Mouse (Mus musculus) CH12.LX (cell line): ENCODE data around the gene Sac3d1. TPM values are rescaled to one million over a fixed set of nuclear protein-coding genes. Genes with fewer than 3 reads are reported as not detected.

Experiments
- DNase-seq: peaks from one replicate; pipeline ENCODE4 v3.0.0-alpha.2; 2013; ENCODE audit errors: extremely low read depth
- H3K27ac ChIP-seq: 2 replicates; pipeline ENCODE4 v1.5.1; 2012; ENCODE audit warnings: low read depth, mild to moderate bottlenecking, control low read depth, moderate library complexity; ENCODE audit not compliant: insufficient read depth
- H3K27me3 ChIP-seq: replicated peaks from 2 replicates; pipeline ENCODE3; 2012; ENCODE audit warnings: inconsistent platforms
- H3K36me3 ChIP-seq, 2 experiments: replicated peaks in 1 of 2; 2 replicates each; pipeline versions ENCODE3 to v1.6.1; 2012; ENCODE audit warnings: inconsistent platforms in 1 of 2, low read length in 1 of 2, mild to moderate bottlenecking in 1 of 2, mixed read lengths in 1 of 2, moderate library complexity in 1 of 2; ENCODE audit not compliant: control insufficient read depth in 1 of 2, insufficient read depth in 1 of 2
- H3K4me1 ChIP-seq, 2 experiments: 2 replicates each; pipeline ENCODE4 v1.6.1; 2012; ENCODE audit warnings: inconsistent platforms in 1 of 2, moderate library complexity in 1 of 2; ENCODE audit not compliant: insufficient read depth in 2 of 2, control insufficient read depth in 1 of 2
- H3K4me2 ChIP-seq: 2 replicates; pipeline ENCODE4 v1.6.1; 2012; ENCODE audit warnings: low read depth, mild to moderate bottlenecking, control low read depth; ENCODE audit not compliant: poor library complexity, insufficient read depth, severe bottlenecking
- H3K4me3 ChIP-seq, 3 experiments: fragments of 150-350 bp in 1 of 3; sonication (generic) in 1 of 3; replicated peaks in 1 of 3; 2 replicates each; pipeline versions ENCODE3 to v1.5.1; 2011 to 2012; ENCODE audit warnings: low read depth in 2 of 3, low read length in 2 of 3, mild to moderate bottlenecking in 2 of 3, moderate library complexity in 2 of 3, control low read depth in 1 of 3, improper control_type of control experiment in 1 of 3, inconsistent platforms in 1 of 3, mixed read lengths in 1 of 3; ENCODE audit not compliant: poor library complexity in 1 of 3
- H3K79me2 ChIP-seq: replicated peaks from 2 replicates; pipeline ENCODE4 v1.6.1; 2012; ENCODE audit warnings: mild to moderate bottlenecking, moderate library complexity; ENCODE audit not compliant: control insufficient read depth, poor library complexity, insufficient read depth, severe bottlenecking; ENCODE audit errors: extremely low read depth
- H3K9ac ChIP-seq: 2 replicates; pipeline ENCODE4 v1.6.1; 2012; ENCODE audit warnings: low read depth, mild to moderate bottlenecking, control low read depth, moderate library complexity; ENCODE audit not compliant: insufficient read depth
- H3K9me3 ChIP-seq: replicated peaks from 2 replicates; pipeline ENCODE3; 2012; ENCODE audit warnings: low read length, inconsistent platforms, mixed read lengths
- CHD1 ChIP-seq: IDR thresholded peaks from 2 replicates; pipeline ENCODE4 v1.6.1; 2012; ENCODE audit warnings: low read depth, low read length, improper control_type of control experiment, inconsistent platforms
- CTCF ChIP-seq, 2 experiments: IDR thresholded peaks in 1 of 2; conservative IDR thresholded peaks in 1 of 2; 2 replicates each; pipeline ENCODE4 v1.5.1; 2011 to 2012; ENCODE audit warnings: low read depth in 2 of 2, low read length in 2 of 2, improper control_type of control experiment in 1 of 2, inconsistent platforms in 1 of 2, mild to moderate bottlenecking in 1 of 2, moderate library complexity in 1 of 2
- E2F4 ChIP-seq: IDR thresholded peaks from 2 replicates; pipeline ENCODE4 v1.6.1; 2011; ENCODE audit warnings: low read depth, low read length, improper control_type of control experiment; ENCODE audit not compliant: insufficient replicate concordance
- ELF1 ChIP-seq: IDR thresholded peaks from 2 replicates; pipeline ENCODE4 v1.6.1; 2014; ENCODE audit warnings: low read depth, mild to moderate bottlenecking, inconsistent platforms, low read length, improper control_type of control experiment
- ETS1 ChIP-seq: conservative IDR thresholded peaks from 2 replicates; pipeline ENCODE4 v1.6.1; 2012; ENCODE audit warnings: low read depth, mild to moderate bottlenecking, inconsistent platforms, low read length, improper control_type of control experiment, moderate library complexity
- GABPA ChIP-seq: IDR thresholded peaks from 2 replicates; pipeline ENCODE4 v1.6.1; 2012; ENCODE audit warnings: low read depth, low read length, improper control_type of control experiment, inconsistent platforms; ENCODE audit not compliant: insufficient replicate concordance
- HCFC1 ChIP-seq: IDR thresholded peaks from 2 replicates; pipeline ENCODE4 v1.6.1; 2012; ENCODE audit warnings: low read depth, mild to moderate bottlenecking, inconsistent platforms, low read length, improper control_type of control experiment
- IRF4 ChIP-seq: IDR thresholded peaks from 2 replicates; pipeline ENCODE4 v1.6.1; 2014; ENCODE audit warnings: low read depth, mild to moderate bottlenecking, inconsistent platforms, low read length, improper control_type of control experiment
- KAT2A ChIP-seq: IDR thresholded peaks from 2 replicates; pipeline ENCODE4 v1.6.1; 2012; ENCODE audit warnings: low read length, improper control_type of control experiment, inconsistent platforms; ENCODE audit not compliant: insufficient replicate concordance
- MAX ChIP-seq: IDR thresholded peaks from 2 replicates; pipeline ENCODE4 v1.6.1; 2011; ENCODE audit warnings: low read length, improper control_type of control experiment
- MAZ ChIP-seq: IDR thresholded peaks from 2 replicates; pipeline ENCODE4 v1.6.1; 2012; ENCODE audit warnings: low read depth, mild to moderate bottlenecking, inconsistent platforms, low read length, improper control_type of control experiment, moderate library complexity
- MEF2A ChIP-seq: IDR thresholded peaks from 2 replicates; pipeline ENCODE4 v1.6.1; 2014; ENCODE audit warnings: low read depth, mild to moderate bottlenecking, inconsistent platforms, low read length, improper control_type of control experiment, borderline replicate concordance
- MYC ChIP-seq: IDR thresholded peaks from 2 replicates; pipeline ENCODE4 v1.6.1; 2011; ENCODE audit warnings: low read depth, mild to moderate bottlenecking, improper control_type of control experiment, low read length
- NELFE ChIP-seq: IDR thresholded peaks from 2 replicates; pipeline ENCODE4 v1.6.1; 2011; ENCODE audit warnings: low read depth, low read length, improper control_type of control experiment
- NRF1 ChIP-seq: IDR thresholded peaks from 2 replicates; pipeline ENCODE4 v1.6.1; 2014; ENCODE audit warnings: low read depth, mild to moderate bottlenecking, inconsistent platforms, low read length, improper control_type of control experiment, moderate library complexity
- PAX5 ChIP-seq: IDR thresholded peaks from 2 replicates; pipeline ENCODE4 v1.6.1; 2012; ENCODE audit warnings: low read length, inconsistent platforms, mixed read lengths
- POLR2AphosphoS2 ChIP-seq: IDR thresholded peaks from 2 replicates; pipeline ENCODE4 v1.6.1; 2011; ENCODE audit warnings: low read depth, low read length, improper control_type of control experiment
- RAD21 ChIP-seq: IDR thresholded peaks from 2 replicates; pipeline ENCODE4 v1.6.1; 2011; ENCODE audit warnings: low read depth, mild to moderate bottlenecking, low read length, improper control_type of control experiment, moderate library complexity
- SIN3A ChIP-seq: IDR thresholded peaks from 2 replicates; pipeline ENCODE4 v1.6.1; 2012; ENCODE audit warnings: low read length, improper control_type of control experiment, inconsistent platforms
- SMC3 ChIP-seq: IDR thresholded peaks from 2 replicates; pipeline ENCODE4 v1.6.1; 2011; ENCODE audit warnings: low read depth, low read length, improper control_type of control experiment
- TBP ChIP-seq: conservative IDR thresholded peaks from 2 replicates; pipeline ENCODE4 v1.6.1; 2011; ENCODE audit warnings: low read depth, low read length, improper control_type of control experiment
- TCF12 ChIP-seq: IDR thresholded peaks from 2 replicates; pipeline ENCODE4 v1.6.1; 2014; ENCODE audit warnings: low read depth, mild to moderate bottlenecking, inconsistent platforms, low read length, improper control_type of control experiment
- USF1 ChIP-seq: IDR thresholded peaks from 2 replicates; pipeline ENCODE4 v1.6.1; 2014; ENCODE audit warnings: low read depth, mild to moderate bottlenecking, inconsistent platforms, low read length, improper control_type of control experiment
- USF2 ChIP-seq: conservative IDR thresholded peaks from 2 replicates; pipeline ENCODE4 v1.6.1; 2011; ENCODE audit warnings: low read depth, low read length, improper control_type of control experiment
- ZC3H11A ChIP-seq: IDR thresholded peaks from 2 replicates; pipeline ENCODE4 v1.6.1; 2012; ENCODE audit warnings: low read depth, mild to moderate bottlenecking, inconsistent platforms, low read length, improper control_type of control experiment
- ZMIZ1 ChIP-seq: IDR thresholded peaks from 2 replicates; pipeline ENCODE4 v1.6.1; 2012; ENCODE audit warnings: low read depth, mild to moderate bottlenecking, inconsistent platforms, low read length, improper control_type of control experiment
- dilution Hi-C: fragments of 300-500 bp; cut with MboI; formaldehyde crosslinking; loops from 2 replicates; pipeline ENCODE4 v1.14.3; 2020; ENCODE audit warnings: low sequenced_read_pairs; ENCODE audit not compliant: extremely low pct_unique_long_range_greater_than_20kb, extremely low pct_ligation_motif_present
- in situ Hi-C: fragments of 300-500 bp; cut with MboI; formaldehyde crosslinking; loops from 3 replicates; pipeline ENCODE4 v1.14.3; 2019; ENCODE audit warnings: low sequenced_read_pairs, low pct_ligation_motif_present, low pct_unique_long_range_greater_than_20kb, mixed read lengths
- polyA plus RNA-seq: library from polyadenylated mRNA; unstranded; fragments of >175 nt; gene quantifications from 2 replicates; pipeline ENCODE4 v1.2.1, GENCODE M21; 2012; ENCODE audit warnings: low read depth; ENCODE audit not compliant: insufficient read length
- total RNA-seq, 2 experiments: library from RNA; depleted of rRNA; stranded (reverse); fragments of 300-350 nt in 1 of 2; fragments of >200 nt in 1 of 2; gene quantifications; 2 replicates each; pipeline ENCODE4 v1.2.3; 2012 to 2014

The Sac3d1 gene
- total and polyA plus RNA-seq, 3 experiments = 27.0 to 31.9 (median 29.8) TPM

DNA sequence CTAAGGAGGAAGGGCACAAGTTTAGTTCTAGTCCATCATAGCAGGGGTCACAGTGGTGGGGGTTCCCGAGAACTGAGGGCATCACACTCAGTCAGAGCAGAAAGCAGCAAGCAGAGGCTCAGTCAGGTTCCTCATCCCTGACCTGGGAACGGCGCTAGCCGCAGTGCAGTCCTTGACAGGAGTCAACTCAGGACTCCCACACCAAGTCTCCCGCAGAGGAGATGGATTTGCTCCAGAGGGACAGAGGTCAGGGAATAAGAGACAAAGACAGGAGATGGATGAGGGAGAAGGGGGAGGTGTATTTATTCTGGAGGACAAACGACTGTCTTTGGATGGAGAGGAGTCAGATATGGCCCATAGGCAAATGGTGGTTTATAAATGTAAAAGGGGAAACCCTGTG lies 5.3 kb downstream of the Sac3d1 start:
- Histone ChIP-seq H3K36me3 (peaks cover 32 to 68% of the 10 kb centered on the region in 2 experiments), H3K27ac (no peak overlapping the region), H3K79me2 (peaks cover 14% of the 10 kb centered on the region), H3K4me2 (no peak overlapping the region), H3K9me3 (no peaks in the 10 kb centered on the region), H3K4me1 (peaks cover 11 to 35% of the 10 kb centered on the region in 2 experiments; a peak in 3 of 4 replicates), H3K27me3 (no peaks in the 10 kb centered on the region), H3K9ac (no peak overlapping the region), H3K4me3 (no peak overlapping the region)
- dilution Hi-C loops = no loop called here
- TF ChIP-seq RAD21 = no peak
- TF ChIP-seq ELF1 = no peak
- no peak for TF ChIP-seq TBP
- no peak for TF ChIP-seq ETS1
- no peak for TF ChIP-seq ZMIZ1
- no peak for DNase-seq
- in situ Hi-C loops = no loop called here

DNA sequence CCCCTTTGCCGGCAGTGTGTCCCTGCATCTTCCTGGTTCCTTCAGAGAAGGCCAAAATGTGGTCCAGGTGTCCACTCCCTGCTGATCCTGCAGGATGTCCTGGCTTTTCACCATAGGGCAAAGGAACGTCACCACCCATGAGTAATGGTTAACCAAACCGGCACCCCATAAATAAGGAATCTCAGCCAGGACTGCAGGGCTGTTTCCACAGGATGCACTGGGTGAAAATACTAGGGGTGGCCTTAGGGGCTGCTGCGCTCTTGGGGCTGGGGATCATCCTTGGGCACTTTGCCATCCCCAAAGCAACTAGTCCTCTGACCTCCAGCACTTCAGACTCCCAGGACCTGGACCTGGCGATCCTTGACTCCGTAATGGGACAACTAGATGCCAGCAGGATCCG lies 12.9 kb downstream of the Sac3d1 start, which contains the start of gene Naaladl1:
TSS of gene Naaladl1 (plus strand) at position 197 of the 400 bp plus-strand sequence.
- H3K27me3 ChIP-seq = no peaks in the 10 kb centered on the region
- H3K9ac ChIP-seq = no peak within 1 kb of the TSS
- H3K4me1 ChIP-seq = peaks cover 0 to 7% of the 10 kb centered on the region in 2 experiments; a peak in 2 of 4 replicates
- H3K79me2 ChIP-seq = no peaks in the 10 kb centered on the region
- no peak within 1 kb of the TSS for H3K4me2 ChIP-seq
- H3K27ac ChIP-seq = no peak within 1 kb of the TSS
- in situ Hi-C loops (no loop called here), dilution Hi-C loops (no loop called here)
- no peak within 1 kb of the TSS for H3K4me3 ChIP-seq
- peaks cover 0 to 33% of the 10 kb centered on the region in 2 experiments for H3K36me3 ChIP-seq
- no peaks in the 10 kb centered on the region for H3K9me3 ChIP-seq
- TF ChIP-seq PAX5 (no peak), RAD21 (no peak), ETS1 (no peak), NELFE (no peak), MAX (no peak), POLR2AphosphoS2 (no peak)
- TF ChIP-seq, all 38 proteins: peak for 0
- DNase-seq = no peak

DNA sequence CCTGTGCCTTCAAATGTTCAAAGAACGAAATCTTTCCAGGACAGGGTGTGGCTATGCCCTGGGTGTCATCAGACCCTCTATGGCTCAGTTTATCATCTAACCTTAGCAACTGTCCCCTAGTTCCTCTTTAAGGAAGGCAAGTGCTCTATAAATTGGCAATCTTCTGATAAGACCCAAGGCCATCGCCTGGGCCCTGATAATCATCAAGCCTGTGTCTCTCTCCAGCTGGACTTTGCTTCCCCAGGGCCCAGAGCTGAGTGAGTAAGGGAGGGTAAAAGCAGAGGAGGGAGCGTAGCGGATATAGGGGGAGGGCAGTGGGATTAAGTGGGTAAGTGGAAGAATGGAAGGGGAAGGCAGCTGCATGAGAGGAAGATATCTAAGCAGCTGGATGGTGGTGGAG lies 14.0 kb downstream of the Sac3d1 start:
- in situ Hi-C loops = no loop called here
- Histone ChIP-seq H3K79me2 (no peaks in the 10 kb centered on the region), H3K36me3 (peaks cover 0 to 41% of the 10 kb centered on the region in 2 experiments), H3K27ac (no peak overlapping the region), H3K9me3 (no peaks in the 10 kb centered on the region), H3K4me1 (peaks cover 0 to 7% of the 10 kb centered on the region in 2 experiments; a peak in 2 of 4 replicates), H3K4me3 (no peak overlapping the region), H3K9ac (no peak overlapping the region), H3K4me2 (no peak overlapping the region), H3K27me3 (no peaks in the 10 kb centered on the region)
- no peak for DNase-seq
- dilution Hi-C loops = no loop called here
- TF ChIP-seq USF1 (no peak), CTCF (conservative IDR thresholded peaks at IDR 0.05 in 1 of 2, IDR thresholded peaks at IDR 0.05 in 1 of 2; ENCODE audit: low read depth in 2 of 2, low read length in 2 of 2) (no peak), SIN3A (no peak), SMC3 (no peak), NRF1 (no peak), MAZ (no peak), IRF4 (no peak), MEF2A (no peak), CHD1 (no peak), KAT2A (no peak), USF2 (no peak), ZC3H11A (no peak), E2F4 (no peak), ELF1 (no peak), GABPA (no peak), MYC (no peak), POLR2AphosphoS2 (no peak), HCFC1 (no peak), ETS1 (no peak), TCF12 (no peak)
